Mouse (Mus musculus) thymus, postnatal 10 days (tissue): Measurements from ENCODE around the gene Efcab14.
A peak's percentile ranks its signal among the peaks of the same experiment; 100 is the strongest.

Source experiments
- DNase-seq, 2 experiments: peaks; one replicate each; pipeline ENCODE4 v3.0.0; 2021; ENCODE audit warnings: low spot score in 2 of 2

Gene Efcab14

DNA sequence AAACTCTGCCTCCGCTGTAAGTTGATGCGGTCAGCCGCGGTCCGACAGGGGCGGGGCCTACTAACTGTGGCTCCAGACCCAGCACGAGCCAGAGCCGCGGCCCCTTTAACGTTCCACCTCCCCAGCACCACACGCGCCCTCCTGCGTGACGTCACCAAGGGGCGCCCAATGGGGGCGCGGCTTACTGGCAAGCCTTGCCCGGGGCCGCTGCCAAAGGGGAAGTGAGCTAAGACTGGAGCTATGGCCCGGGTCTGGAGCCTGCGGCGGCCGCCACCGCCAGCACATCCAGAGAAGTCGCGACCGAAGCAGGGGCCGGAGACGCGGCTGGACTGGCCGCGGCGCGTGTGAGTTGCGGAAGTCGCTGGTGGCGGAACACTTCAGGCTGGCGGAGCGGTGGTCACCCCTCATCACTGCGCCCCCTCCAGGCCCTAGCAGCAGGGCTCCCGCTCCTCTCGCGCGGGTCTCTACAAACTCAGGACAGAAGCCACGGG is at the start of gene Efcab14:
TSS of gene Efcab14 (plus strand) at position 194 of the 491 bp plus-strand sequence.
- DNase-seq: peak; percentile 91 to 94

- DNase-seq: no peak
These were observed 36.1 kb upstream of the Efcab14 start for GRCm38 (mm10) chr4:115701468-115701867.

GRCm38 (mm10) chr4:115703927-115704505 is 33.5 kb upstream of the Efcab14 start:
- no peak for DNase-seq

GRCm38 (mm10) chr4:115708974-115709593 is 28.5 kb upstream of the Efcab14 start:
- DNase-seq: no peak

DNA sequence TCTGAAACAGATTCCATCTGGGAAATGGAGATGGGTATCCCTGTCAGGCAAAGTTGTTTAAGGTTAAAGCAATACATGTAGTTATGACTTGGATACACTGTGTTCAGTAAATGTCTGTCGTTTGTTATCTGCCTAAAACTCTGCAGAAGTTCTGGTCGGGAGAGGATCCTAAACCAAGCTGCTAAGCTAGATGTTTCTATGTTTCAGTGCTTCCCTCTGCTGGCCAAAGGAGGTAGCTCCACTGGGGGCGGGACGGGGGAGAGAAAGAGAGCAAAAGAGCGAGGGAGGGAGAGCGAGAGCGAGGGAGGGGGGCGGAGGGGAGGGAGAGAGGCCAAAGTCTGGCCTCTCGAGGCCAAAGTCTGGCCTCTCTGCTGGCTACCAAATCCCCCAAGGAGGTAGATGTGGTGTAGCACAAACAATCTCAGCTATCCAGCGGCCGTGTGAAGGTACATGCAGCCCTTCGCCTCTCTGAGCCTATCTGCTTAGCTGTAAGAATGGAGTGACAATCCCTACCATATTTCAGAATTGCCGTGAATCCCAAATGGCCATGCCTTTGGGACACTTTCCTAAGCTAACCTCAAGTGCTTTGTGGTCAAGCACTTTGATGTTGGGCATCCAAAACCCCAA is 27.6 kb upstream of the Efcab14 start:
- DNase-seq: peak; percentile 18 to 51

DNA sequence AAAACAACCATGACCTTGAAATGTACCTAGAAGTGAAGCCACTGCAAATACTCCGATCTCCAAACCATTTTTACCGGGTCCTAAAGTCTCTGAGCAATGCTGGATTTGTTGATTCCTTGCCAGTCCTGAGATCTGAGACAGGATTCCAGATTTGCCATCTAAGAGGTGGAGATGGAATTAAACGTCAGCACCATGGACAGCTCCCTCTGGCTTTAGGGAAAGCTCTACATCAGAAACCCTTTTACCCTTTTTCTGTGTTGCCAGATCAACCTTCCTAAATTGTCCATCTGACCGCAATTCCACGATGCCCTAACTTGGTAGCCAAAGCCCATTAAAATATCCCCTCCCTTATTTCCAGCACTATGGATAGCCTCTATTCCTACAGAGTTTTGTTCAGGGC is 8.8 kb upstream of the Efcab14 start:
- peak in 1 of 2 experiments; percentile 41 for DNase-seq

DNA sequence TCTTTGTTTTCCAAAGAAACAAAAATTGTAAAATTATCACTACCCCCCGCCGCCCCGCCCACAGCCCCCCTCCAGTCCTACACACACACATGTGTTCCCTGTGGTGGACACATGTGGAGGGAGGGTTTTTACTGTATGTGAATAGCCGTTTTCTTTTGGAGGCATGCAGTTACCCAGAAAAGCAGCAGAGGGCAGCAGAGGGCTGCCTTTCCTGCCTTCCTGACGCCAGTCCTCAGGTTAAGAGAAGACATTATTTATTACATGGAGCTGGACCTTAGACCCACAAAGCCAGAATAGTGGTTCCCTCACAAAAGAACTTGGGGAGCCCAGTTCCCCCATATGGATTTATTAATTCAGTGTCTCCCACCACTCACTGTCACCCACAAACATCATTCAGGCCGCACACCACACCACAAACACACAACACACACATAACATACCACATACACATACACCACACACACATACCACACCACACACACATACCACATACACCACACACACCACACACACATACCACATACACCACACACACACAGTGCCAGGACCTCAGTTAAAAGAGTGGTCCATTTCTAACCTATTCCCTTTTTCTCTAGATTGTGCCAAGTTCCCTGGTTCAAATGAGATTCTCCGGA is 5.8 kb upstream of the Efcab14 start:
- peak; percentile 35 to 68 for DNase-seq

DNA sequence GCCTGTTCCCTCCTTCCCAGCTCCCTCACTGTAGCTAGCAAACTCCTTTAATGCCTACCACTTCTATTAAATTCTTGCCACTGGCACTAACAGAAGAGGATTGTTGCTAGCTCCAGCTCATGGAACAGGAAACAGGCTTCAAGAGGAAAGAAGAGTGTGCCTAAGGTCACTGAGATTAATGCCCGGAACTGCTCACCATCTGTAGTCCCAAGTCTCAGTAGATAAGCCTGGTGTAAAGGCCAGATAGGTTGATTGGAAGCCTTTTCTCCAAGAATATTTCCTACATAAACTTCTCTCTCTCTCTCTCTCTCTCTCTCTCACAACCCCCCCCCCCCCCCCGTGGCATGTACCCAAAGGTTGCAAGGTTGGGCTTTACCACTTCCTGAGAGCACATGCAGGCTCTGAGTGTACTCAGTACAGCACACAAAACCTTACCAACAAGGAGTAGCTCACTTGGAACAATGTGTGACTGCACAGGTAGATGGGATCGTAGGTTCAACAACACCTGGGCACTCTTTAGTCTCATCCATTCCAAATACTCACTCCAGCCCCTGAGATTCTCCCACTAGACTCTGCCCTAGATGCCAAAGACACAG is 5.2 kb upstream of the Efcab14 start:
- DNase-seq: no peak

DNA sequence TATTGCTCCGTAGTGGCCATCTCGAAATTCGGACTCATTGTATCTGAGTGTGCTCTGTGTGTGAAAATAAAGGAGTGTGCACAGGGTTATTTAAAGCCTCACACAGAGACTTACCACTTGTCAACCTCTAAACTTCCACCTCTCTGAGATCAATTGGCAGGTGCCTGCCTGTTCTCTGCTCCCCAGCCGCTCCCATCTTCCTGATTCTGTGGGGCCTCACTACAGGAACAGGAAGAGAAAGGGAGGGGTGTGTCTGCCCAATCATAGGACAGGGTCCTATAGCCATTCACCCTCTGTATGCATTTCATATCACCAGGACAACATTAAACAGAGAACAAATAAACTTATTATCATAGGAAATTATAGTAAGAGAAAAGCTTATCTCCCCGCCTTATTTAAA is 3.8 kb upstream of the Efcab14 start:
- DNase-seq: no peak

GRCm38 (mm10) chr4:115734867-115735266 is 2.7 kb upstream of the Efcab14 start:
- no peak for DNase-seq

GRCm38 (mm10) chr4:115738481-115738985 is 989 bp downstream of the Efcab14 start:
- DNase-seq: no peak

DNA sequence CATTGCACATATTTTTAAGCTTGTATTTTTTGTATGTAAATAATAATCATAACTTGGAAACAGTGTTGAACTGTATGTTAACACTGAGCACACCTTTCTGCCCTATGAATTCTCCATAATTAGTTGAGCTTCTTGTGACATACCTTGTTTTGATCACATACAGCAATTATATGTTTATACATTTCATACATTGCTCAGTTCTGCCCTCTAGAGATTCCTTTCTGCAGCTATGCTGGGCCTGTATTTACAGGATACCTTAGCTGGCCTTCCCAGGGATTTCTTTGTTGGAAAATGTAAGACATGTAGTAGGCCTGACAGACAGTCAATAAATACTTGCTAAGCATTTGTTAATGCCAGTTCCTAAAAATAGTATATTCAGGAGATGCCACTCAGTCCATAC is 5.1 kb downstream of the Efcab14 start:
- no peak for DNase-seq

GRCm38 (mm10) chr4:115743096-115743495 is 5.6 kb downstream of the Efcab14 start:
- no peak for DNase-seq

DNA sequence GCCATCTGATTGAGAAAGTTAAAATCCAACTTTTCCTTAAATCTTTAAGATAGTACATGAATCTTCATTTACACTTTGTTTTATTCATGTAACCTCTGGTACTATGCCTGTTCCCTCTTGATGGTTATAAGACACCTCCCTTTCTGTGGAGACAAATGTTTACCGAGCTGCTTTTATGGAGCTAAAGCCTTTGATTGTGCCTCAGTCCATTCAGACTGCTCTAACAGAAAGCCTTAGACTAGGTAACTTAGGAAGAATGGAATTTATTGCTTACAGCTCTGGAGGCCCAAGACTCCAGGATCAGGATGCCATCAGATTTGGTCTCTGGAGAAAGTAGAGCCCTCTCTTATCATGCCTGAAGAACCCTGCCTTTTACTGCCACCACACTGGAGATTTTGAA is 10.6 kb downstream of the Efcab14 start:
- DNase-seq: no peak

GRCm38 (mm10) chr4:115749336-115749735 is 11.8 kb downstream of the Efcab14 start:
- DNase-seq: no peak

DNA sequence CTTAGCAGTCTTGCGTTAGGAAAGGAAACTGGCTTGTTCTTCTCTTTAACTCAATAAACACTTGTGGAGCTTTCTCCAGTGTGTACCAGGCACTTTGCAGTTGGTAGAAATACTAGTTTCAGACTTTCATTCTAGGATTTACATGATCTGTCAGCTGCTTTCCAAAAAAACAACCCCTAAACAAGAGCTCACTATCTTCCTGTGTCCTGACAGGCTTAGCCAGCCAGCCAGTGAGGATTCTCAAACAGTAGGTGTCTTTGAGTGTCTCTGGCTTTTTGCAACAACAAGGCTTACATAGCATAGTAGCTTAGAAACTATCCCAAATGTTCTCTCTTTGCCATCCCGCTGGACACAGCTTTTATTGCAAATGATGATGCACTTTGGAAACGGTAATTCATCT is 16.6 kb downstream of the Efcab14 start:
- no peak for DNase-seq

- DNase-seq: no peak
These were observed 17.3 kb downstream of the Efcab14 start for GRCm38 (mm10) chr4:115754851-115755250.

DNA sequence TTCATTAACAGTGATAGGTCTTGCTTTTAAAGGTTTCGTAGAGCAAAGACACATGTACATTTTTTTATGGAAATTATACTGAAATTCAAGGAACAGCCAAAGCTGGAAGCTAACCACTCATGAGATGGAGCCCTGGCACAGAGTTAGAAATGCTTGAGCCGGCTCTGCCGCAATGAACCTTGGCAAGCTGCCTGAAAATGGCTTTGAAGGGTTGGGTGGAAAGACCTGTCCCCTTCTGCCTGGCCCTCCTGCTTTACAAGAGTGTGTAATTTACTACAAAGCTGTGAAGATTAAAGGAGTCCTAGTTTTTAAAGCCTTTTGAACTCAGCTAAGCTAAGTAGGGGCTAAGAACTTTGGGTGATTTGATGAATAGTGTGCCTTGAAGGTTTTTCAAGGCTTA is 23.7 kb downstream of the Efcab14 start:
- DNase-seq: no peak

GRCm38 (mm10) chr4:115764581-115764980 is 27.0 kb downstream of the Efcab14 start:
- no peak for DNase-seq

DNA sequence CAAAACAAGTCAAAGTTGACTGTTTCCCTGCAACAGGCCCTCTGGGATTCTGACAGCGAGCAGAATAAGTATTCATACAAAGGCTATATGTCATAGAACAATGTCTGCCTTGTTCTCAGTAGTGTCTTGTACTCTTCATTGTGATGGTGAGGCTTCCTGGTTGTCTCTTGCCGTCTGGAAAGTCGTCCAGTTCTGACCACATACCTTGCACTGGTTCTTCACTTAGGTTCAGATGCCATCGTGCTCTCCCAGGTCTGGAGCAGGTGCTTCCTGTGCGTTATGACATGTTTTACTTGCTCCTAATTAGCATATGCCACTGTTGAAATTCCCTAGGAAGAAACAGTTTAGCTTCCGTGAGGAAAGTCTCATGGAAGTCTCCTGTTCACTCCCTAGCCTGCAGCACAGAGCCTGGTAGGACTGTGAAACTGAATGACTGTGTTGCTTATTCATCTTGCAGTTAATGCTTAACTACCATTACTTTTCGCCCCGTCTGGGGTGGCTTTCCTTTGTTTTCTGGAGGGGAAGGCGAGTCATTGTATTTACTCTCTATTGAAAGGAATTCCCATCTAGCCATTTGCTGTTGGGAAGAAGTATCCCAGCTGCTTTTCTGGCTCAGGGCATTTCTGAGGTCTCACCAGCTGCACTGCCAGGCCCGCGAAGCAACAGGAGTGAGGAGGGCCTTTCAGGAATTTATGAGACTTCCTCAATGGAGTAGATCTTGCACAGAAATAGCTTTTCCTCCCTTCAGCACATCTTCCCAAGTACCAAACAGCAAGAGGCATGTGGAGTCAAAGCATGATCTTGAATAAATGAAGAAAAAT is 30.3 kb downstream of the Efcab14 start:
- DNase-seq: no peak

- no peak for DNase-seq
These were observed 37.5 kb downstream of the Efcab14 start for GRCm38 (mm10) chr4:115775056-115775455.
